Mouse (Mus musculus) liver, embryonic 11.5 days (tissue): ENCODE measurements at regions not wholly inside any gene's neighbourhood (a gene's known extent, or its start where the extent isn't known, plus 50 kb on each side); places are given as distances from the start of the nearest gene placed in this dataset.

Source experiments
- ATAC-seq: fragments of 200-750 bp; cut with Nextera tagmentation; replicated peaks from 2 replicates; pipeline ENCODE4 v1.8.0; 2017; ENCODE audit warnings: moderate number of reproducible peaks, mild to moderate bottlenecking, moderate TSS enrichment, moderate library complexity; ENCODE audit not compliant: low FRiP score
- DNase-seq: peaks from one replicate; pipeline ENCODE4 v3.0.0-alpha.2; 2017; ENCODE audit warnings: low spot score
- H3K27ac ChIP-seq: fragments of 300-500 bp; sonication (generic); 2 replicates; pipeline ENCODE4 v1.5.1; 2014; ENCODE audit warnings: mild to moderate bottlenecking, low read depth, low read length, control low read depth
- H3K27me3 ChIP-seq: fragments of 300-500 bp; sonication (generic); replicated peaks from 2 replicates; pipeline ENCODE4 v1.6.1; 2014; ENCODE audit warnings: low read length, mixed read lengths; ENCODE audit not compliant: control insufficient read depth, insufficient read depth
- H3K36me3 ChIP-seq: fragments of 300-500 bp; sonication (generic); 2 replicates; pipeline ENCODE4 v1.6.1; 2014; ENCODE audit warnings: mild to moderate bottlenecking, low read length, moderate library complexity, mixed read lengths; ENCODE audit not compliant: control insufficient read depth, insufficient read depth
- H3K4me1 ChIP-seq: fragments of 300-500 bp; sonication (generic); replicated peaks from 2 replicates; pipeline ENCODE4 v1.6.1; 2014; ENCODE audit warnings: low read length, mixed read lengths; ENCODE audit not compliant: control insufficient read depth, insufficient read depth
- H3K4me2 ChIP-seq: fragments of 300-500 bp; sonication (generic); 2 replicates; pipeline ENCODE4 v1.6.1; 2014; ENCODE audit warnings: mild to moderate bottlenecking, control low read depth, moderate library complexity
- H3K4me3 ChIP-seq: fragments of 300-500 bp; sonication (generic); 2 replicates; pipeline ENCODE4 v1.5.1; 2014; ENCODE audit warnings: low read depth, low read length, control low read depth
- H3K9ac ChIP-seq: fragments of 300-500 bp; sonication (generic); 2 replicates; pipeline ENCODE4 v1.6.1; 2014; ENCODE audit warnings: low read depth, low read length, control low read depth
- H3K9me3 ChIP-seq: fragments of 300-500 bp; sonication (generic); 2 replicates; pipeline ENCODE4 v1.6.1; 2016; ENCODE audit warnings: low read length, inconsistent platforms, mixed read lengths; ENCODE audit not compliant: control insufficient read depth
- WGBS: fragments of 180-500 bp; shearing (Covaris S2); extraction: QIAGEN DNeasy Blood & Tissue Kit; methylation state at CpG from one replicate; pipeline ENCODE4 v1.1.7; 2014; 5-methylcytosine and 5-hydroxymethylcytosine counted together

- Histone ChIP-seq H3K4me2 (no peak overlapping the region), H3K36me3 (no peaks in the 10 kb centered on the region), H3K9ac (no peak overlapping the region), H3K27me3 (no peaks in the 10 kb centered on the region), H3K9me3 (no peaks in the 10 kb centered on the region), H3K4me3 (no peak overlapping the region), H3K27ac (no peak overlapping the region), H3K4me1 (no peaks in the 10 kb centered on the region)
- ATAC-seq (no peak), DNase-seq (no peak)
- 59% methylated on average over 3 of the region's 3 CpGs for WGBS
These were observed 306.0 kb downstream of the Mroh4 start for GRCm38 (mm10) chr15:74330131-74330530.

GRCm38 (mm10) chr15:74329221-74329620, 306.9 kb downstream of the Mroh4 start:
- H3K36me3 ChIP-seq, result no peaks in the 10 kb centered on the region
- no peaks in the 10 kb centered on the region for H3K4me1 ChIP-seq
- ATAC-seq (no peak), DNase-seq (no peak)
- no peak overlapping the region for H3K9ac ChIP-seq
- 79% methylated on average over 14 of the region's 14 CpGs for WGBS
- H3K4me3 ChIP-seq, result no peak overlapping the region
- H3K27me3 ChIP-seq, result no peaks in the 10 kb centered on the region
- H3K9me3 ChIP-seq, result no peaks in the 10 kb centered on the region
- no peak overlapping the region for H3K4me2 ChIP-seq
- H3K27ac ChIP-seq, result no peak overlapping the region

- Histone ChIP-seq H3K9ac (no peak overlapping the region), H3K4me3 (no peak overlapping the region), H3K4me1 (no peaks in the 10 kb centered on the region), H3K27me3 (no peaks in the 10 kb centered on the region), H3K4me2 (no peak overlapping the region), H3K9me3 (no peaks in the 10 kb centered on the region), H3K36me3 (no peaks in the 10 kb centered on the region), H3K27ac (no peak overlapping the region)
- 59% methylated on average over 5 of the region's 5 CpGs for WGBS
- ATAC-seq (no peak), DNase-seq (no peak)
These were observed 309.5 kb downstream of the Mroh4 start for GRCm38 (mm10) chr15:74326661-74327060.

GRCm38 (mm10) chr15:74325543-74325942, 310.6 kb downstream of the Mroh4 start:
- ATAC-seq, result no peak
- H3K9me3 ChIP-seq, result no peaks in the 10 kb centered on the region
- H3K36me3 ChIP-seq, result no peaks in the 10 kb centered on the region
- no peak for DNase-seq
- H3K9ac ChIP-seq, result no peak overlapping the region
- no peak overlapping the region for H3K4me2 ChIP-seq
- H3K4me3 ChIP-seq, result no peak overlapping the region
- no peaks in the 10 kb centered on the region for H3K27me3 ChIP-seq
- no peaks in the 10 kb centered on the region for H3K4me1 ChIP-seq
- WGBS, result 44% methylated on average over 9 of the region's 9 CpGs
- no peak overlapping the region for H3K27ac ChIP-seq

- Histone ChIP-seq H3K9me3 (no peaks in the 10 kb centered on the region), H3K4me2 (no peak overlapping the region), H3K4me1 (no peaks in the 10 kb centered on the region), H3K27ac (no peak overlapping the region), H3K36me3 (no peaks in the 10 kb centered on the region), H3K9ac (no peak overlapping the region), H3K27me3 (no peaks in the 10 kb centered on the region), H3K4me3 (no peak overlapping the region)
- WGBS, result 52% methylated on average over 3 of the region's 3 CpGs
- no peak for DNase-seq
- no peak for ATAC-seq
These were observed 316.7 kb downstream of the Mroh4 start for GRCm38 (mm10) chr15:74319407-74319806.

- no peak overlapping the region for H3K27ac ChIP-seq
- H3K9ac ChIP-seq, result no peak overlapping the region
- H3K9me3 ChIP-seq, result no peaks in the 10 kb centered on the region
- H3K4me3 ChIP-seq, result no peak overlapping the region
- ATAC-seq (no peak), DNase-seq (no peak)
- no peaks in the 10 kb centered on the region for H3K27me3 ChIP-seq
- 14% methylated on average over 3 of the region's 3 CpGs for WGBS
- no peaks in the 10 kb centered on the region for H3K4me1 ChIP-seq
- no peak overlapping the region for H3K4me2 ChIP-seq
- H3K36me3 ChIP-seq, result no peaks in the 10 kb centered on the region
These were observed 317.7 kb downstream of the Mroh4 start for GRCm38 (mm10) chr15:74318422-74318841.

GRCm38 (mm10) chr15:74311082-74311481, 325.1 kb downstream of the Mroh4 start:
- no peak overlapping the region for H3K9ac ChIP-seq
- H3K27me3 ChIP-seq, result no peaks in the 10 kb centered on the region
- DNase-seq (no peak), ATAC-seq (no peak)
- no peak overlapping the region for H3K4me3 ChIP-seq
- no peak overlapping the region for H3K4me2 ChIP-seq
- no peaks in the 10 kb centered on the region for H3K9me3 ChIP-seq
- no peaks in the 10 kb centered on the region for H3K4me1 ChIP-seq
- H3K36me3 ChIP-seq, result no peaks in the 10 kb centered on the region
- 58% methylated on average over 3 of the region's 3 CpGs for WGBS
- H3K27ac ChIP-seq, result no peak overlapping the region

GRCm38 (mm10) chr15:74306543-74306942, 329.6 kb downstream of the Mroh4 start:
- 83% methylated on average over 5 of the region's 5 CpGs for WGBS
- Histone ChIP-seq H3K27ac (no peak overlapping the region), H3K4me3 (no peak overlapping the region), H3K4me2 (no peak overlapping the region), H3K27me3 (no peaks in the 10 kb centered on the region), H3K9me3 (no peaks in the 10 kb centered on the region), H3K4me1 (no peaks in the 10 kb centered on the region), H3K9ac (no peak overlapping the region), H3K36me3 (no peaks in the 10 kb centered on the region)
- DNase-seq, result no peak
- no peak for ATAC-seq

- H3K9me3 ChIP-seq, result no peaks in the 10 kb centered on the region
- H3K9ac ChIP-seq, result no peak overlapping the region
- ATAC-seq (no peak), DNase-seq (no peak)
- WGBS, result 78% methylated on average over 8 of the region's 8 CpGs
- H3K27ac ChIP-seq, result no peak overlapping the region
- no peak overlapping the region for H3K4me2 ChIP-seq
- H3K4me1 ChIP-seq, result no peaks in the 10 kb centered on the region
- H3K4me3 ChIP-seq, result no peak overlapping the region
- no peaks in the 10 kb centered on the region for H3K27me3 ChIP-seq
- H3K36me3 ChIP-seq, result no peaks in the 10 kb centered on the region
These were observed 339.9 kb downstream of the Mroh4 start for GRCm38 (mm10) chr15:74296277-74296676.
